Mouse (Mus musculus): Measurements from ENCODE around the gene Gpr84.

Gene Gpr84

DNA sequence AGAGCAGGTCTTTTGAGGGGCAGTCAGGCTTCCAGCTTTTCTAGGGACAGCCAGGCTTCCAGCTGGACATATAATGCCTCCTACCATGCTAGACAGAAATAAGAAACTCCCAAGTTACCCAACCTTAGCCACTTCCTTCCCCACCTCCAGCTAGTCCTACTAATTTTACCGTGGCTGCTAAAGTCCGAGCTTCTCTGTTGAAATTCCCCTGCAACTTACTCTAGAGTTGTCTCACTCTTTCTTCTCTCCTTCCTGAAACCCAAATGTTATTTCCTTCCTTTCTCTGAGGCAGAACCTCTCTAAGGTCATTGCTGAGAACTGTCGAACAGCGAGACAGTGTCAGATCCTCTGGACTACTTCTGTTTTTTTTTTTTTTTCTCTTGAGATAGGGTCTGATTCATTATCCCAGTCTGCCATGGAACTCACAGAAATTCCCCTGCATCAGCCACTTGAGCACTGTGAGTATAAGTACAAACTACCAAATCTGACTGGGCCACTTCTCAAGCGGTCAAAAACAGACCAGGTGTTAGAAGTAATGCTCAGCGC is at the start of gene Gpr84:
Gene Gpr84 (minus strand): TSS at position 248 of the 546 bp plus-strand sequence.
- no peak for DNase-seq

DNA sequence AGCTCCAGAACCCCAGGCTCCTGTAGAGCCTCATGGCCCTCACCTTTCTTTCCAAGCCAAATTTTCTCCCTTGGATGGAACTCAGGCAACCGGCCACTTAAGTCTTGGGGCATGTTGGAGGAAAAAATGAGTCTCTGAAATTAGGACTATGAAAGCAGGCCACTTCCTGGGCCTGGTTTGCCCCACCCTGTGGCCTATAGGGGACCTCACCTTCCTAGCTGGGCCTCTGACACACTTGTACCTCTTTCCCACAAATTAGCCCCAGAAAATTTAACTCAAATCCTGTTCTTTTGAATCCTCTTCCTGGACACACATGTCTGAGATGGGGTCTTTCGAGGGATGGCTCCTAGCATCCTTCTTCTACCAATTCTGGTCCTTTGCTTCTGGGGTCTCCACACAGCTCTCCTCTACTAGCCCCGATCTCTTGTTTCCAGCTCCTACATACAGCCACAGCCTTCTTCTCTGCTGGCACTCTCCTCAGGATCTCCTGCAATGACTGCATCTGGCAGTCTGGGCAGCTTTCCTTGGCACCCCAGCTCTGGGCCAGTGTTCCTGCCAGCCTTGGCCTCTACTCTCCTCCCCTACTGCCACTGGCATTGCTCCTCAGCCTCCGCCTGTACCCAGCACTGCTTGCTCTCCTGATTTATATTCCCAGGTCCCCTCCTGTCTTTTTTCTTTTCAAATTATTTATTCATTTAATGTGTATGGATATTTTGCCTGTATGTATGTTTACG is 49.6 kb upstream of the Gpr84 start:
- DNase-seq: no peak

DNA sequence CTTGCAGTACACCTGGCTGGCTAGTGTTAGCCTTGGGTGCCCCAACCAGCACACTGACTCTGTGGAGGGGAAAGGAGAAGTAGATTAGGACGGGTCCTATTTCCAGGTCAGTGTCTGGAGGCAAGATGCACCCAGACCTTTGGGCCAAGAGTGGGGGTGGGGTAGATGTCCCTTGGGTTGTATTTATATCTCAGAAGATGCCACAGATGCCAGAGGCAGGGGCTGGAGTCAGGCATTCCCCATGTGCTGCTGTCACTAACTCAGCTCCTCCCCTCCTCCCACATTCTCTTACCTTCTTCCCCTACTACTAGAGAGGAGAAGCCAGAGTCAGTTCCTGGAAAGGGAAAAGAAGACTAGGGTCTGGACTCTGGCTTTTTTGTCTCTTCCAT is 48.7 kb upstream of the Gpr84 start:
- DNase-seq: no peak

DNA sequence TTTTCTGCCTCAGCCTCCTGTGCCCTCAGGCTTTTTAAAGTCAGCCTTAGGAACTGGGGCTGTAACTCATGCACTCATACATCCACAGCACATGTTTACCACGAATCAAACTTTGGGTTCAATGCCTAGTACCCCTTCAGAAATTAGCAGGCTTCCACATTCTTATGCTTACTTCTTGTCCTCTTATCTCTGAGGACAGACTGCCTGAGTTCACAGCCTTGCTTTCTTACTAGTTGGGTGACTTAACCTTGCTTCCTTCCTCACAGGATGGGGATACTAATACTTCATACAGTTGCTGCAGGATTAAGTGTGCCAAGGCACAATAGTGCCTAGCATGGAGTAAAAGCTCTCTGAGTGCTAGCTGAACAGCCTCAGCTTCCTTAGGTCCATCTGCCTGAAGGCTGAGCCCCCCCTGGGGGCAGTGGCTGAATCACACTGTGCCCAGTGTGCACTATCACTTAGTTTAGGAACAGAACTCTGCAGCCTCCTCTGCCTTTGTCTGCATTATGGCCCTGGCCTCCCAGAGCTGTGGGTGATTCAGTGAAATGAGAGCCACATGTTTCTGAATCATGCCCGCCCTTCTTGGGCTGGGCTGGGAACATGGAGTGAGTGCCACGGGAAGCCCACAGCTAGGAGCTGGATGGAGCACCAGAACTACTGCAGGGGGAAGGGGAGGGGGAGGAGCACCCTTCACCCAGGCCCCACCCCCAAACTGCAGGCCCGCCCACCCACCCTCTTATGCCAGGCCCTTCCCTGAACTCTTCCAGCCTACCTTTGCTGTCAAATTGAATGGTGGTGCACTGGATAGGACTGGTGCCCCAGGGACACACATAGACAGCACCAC is 48.1 kb upstream of the Gpr84 start:
- no peak for DNase-seq

DNA sequence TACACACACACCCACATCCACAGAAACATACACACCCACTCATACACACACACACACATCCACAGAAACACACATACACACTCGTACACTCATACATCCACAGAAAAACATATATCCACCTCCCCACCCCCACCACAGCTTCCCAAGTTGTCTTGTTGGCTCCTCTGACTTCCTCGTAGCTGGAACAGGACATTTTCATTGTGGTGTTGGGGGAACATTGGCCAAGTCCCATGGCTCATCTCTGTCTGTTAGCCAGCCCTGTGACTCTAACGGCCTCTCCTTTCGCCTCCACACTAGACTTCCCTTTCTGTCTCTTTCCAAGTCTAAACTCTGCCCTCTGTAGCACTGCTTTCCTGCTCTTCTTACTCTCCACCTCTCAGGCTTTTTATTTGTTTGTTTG is 47.4 kb upstream of the Gpr84 start:
- DNase-seq: no peak

DNA sequence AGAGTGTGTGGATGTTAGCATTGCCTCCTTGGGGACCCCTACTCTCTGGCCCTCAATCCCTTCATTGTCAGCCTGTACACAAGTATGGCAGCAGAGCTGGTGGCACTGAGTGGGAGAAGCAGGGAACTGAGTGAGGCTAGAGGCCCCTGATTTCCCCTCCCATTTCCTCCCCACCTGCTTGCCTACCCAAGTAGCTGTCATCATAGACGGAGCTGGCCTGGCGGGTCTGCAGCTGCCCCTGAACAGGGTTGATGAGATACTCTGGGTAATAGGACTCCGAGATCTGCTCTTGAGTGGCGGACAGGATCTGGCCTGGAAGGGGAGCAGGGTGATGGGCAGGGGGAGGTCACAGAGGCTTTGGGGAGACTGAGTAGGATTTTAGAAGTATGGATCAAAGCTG is 45.7 kb upstream of the Gpr84 start:
- DNase-seq: peak; percentile 56

DNA sequence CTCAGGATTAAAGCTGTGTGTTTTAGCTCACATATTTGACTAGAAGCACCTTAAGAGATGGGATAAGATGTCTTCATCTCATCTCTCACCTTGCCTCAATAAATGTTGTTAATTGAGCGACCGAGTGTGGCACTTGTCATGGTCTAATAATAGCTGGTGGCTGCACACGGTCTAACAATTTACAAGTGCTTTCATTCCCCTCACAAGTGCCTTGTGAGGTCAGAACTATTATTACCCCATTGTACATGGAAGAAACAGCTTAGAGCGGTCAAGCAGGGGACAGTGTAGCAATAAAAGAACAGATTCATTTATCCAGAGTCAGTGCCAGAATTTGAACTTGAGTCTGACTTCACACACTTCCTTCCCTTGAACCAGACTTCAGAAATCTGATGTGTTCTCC is 45.0 kb upstream of the Gpr84 start:
- DNase-seq: no peak

DNA sequence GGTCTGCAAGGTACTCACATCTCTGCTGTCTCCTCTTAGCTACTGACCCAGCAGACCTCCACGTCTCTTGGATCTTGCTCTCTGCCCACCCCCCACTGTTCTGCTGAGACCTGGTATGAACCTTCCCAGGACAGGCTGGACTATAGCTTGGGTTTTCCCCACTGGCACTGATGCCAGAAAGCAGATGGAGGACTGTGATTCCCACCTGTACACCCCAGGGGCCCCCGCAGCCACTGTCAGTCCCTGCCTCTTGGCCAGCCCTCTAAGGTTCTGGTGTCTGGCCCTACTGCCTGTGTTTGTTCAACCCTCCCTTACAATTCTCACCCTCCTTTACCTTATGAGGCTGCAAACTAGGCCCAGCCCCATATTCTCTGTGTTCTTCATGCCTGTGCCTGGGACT is 44.3 kb upstream of the Gpr84 start:
- no peak for DNase-seq

DNA sequence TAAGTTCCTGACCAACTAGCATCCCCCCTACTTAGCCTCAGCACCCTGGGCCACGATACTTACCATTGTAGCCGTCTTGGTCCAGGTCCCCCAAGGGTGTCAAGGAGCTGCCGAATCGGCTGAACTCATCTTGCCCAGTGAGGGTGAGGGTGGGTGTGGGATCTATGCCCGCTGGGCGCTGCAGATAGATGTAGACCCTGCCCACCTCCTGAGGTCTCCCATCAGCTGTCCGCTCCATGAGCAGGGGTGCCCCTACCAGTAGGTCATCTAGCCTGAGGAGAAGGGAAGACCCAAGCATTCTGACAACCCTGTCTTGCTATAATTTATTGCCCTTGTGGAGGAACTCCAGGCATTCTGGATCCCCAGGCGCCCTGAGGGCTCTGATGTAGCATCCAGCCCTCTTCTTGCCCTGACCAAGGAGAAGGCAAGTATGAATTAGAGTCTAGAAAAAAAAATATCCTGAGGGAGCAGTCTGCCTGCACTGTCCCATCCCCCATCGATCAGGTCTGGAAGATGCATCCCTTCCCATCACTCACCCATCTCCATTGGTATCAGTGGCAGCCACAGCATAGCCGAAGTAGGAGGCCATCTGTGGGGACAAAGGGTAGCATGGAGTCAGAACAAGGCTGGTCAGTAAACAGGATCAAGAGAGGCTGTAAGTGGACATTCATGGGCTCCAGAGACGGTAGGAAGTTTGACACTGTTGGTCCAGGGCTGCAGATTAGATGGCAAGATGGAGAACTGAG is 43.3 kb upstream of the Gpr84 start:
- DNase-seq: no peak

DNA sequence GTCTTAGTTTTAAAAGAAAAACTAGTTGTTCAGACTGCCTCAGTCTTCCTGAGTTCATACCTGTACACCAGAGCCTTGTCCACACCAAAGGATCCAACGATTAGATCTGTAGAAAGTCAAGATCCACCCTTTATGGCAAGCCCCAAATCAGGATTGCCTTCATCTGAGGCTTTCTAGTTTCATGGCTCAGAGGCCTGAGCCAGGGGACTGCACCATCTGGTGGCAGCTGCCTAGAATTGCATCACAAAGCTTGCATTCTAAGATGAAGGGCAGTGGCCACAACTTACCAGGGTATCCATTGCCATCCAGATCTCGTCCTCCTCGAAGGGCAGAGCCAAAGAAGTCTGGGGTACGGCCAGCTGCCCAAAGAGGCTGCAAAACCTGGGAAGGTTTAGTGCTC is 42.4 kb upstream of the Gpr84 start:
- peak; percentile 80 for DNase-seq

DNA sequence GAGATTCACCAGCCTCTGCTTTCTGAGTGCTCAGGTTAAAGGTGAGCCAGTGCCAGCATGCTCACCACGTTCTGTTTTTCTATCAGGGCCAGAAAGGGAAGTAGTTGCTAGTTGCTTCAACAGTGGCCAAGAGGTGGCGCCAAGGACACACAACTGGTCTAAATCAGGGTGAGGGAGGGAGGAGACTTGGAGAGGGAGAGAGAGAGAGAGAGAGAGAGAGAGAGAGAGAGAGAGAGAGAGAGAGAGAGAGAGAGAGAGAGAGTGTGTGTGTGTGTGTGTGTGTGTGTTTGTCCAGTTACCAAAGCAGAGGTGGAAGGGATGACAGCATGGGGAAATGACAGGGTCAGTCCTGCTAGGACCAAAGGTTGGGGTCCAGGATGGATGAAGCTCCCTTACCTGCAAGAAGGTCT is 36.9 kb upstream of the Gpr84 start:
- peak; percentile 83 for DNase-seq

DNA sequence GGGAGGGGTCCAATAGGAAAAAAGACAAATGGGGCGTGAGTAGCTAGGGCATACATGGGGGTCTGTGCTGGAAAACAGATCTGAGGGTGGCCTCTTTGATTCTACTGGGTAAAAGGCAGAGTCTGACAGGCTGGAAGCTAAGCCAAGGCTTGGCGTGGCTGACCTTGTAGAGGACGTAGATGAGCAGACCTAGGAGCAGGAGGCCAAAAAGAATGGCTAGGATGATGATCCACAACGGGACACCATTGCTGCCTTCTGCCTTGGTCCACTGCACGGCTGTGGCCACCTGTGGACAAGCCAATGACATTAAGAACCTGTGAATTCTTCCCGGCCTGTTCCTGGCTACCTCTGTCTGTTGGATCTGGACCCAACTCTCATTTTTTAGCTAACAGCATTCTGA is 35.4 kb upstream of the Gpr84 start:
- no peak for DNase-seq

DNA sequence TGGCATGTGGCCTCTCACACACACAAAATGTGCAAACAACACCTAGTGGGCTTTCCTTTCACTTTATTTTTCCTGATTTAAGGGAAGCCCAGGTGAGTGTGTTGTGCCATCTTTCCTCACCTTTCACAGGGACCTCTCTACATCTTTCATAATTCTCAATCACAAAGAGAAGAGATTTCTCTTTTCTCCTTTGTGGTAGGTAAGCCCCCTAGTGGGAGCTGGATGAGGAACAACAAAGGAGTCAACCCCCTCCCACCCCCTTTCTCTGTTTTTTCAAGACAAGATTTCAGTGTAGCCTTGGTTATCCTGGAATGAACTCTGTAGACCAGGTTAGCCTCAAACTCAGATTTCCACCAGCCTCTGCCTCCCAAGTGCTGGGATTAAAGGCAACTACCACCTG is 33.1 kb upstream of the Gpr84 start:
- peak; percentile 42 for DNase-seq

DNA sequence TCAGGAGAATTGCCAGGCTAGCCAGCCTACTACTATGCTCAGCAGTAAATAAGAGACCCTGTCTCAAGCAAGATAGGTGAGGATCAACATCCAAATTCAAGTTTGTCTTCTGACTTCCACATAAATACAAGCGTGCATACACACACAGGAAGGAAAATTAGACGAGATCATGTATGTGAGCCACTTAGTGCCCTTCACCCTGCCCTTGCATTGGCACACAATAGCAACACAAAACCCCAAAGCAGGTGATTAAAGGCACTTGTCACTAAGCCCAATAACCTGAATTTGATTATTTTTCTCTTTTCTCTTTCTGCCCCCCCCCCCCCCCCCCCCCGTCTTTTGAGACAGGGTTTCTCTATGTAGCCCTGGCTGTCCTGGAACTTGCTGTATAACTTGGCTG is 32.6 kb upstream of the Gpr84 start:
- no peak for DNase-seq

DNA sequence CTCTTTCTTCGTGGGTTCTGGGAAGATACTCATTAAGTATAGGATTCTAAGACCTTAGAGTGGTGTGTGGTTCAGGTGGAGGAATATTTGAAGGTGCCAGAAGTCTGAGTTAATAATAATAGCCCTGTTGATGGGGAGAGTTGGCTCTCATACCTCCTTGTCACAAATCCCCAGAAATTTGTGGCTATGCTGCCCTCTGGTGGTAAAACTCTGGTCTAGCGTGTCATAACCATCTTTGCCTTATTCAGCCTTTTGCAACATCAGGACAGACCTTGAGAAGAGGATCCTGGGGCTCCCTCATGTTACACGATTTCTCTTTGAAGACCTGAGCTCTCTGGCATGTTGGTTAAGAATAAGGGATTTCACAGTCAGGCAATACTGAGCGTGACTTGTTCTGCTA is 32.0 kb upstream of the Gpr84 start:
- DNase-seq: peak; percentile 79

DNA sequence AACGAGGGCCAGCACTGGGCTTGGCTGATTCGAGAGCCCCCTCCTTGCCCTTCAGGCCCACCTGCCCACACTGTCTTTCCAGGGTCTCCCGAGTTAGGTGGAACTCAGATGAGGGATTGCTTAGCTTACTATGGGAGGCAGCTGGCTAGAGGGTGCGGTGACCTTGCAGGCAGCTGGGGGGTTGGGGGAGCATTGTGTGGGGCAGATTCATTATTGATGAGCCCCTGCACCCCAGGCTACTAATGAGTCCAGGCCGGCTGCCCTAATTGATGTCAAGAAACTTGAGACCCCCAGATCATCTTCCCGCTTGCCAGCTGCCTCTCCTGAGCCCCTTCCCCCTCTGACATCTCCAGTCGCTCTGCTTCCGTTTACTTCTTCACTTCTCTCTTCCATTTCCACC is 31.1 kb upstream of the Gpr84 start:
- DNase-seq: no peak

DNA sequence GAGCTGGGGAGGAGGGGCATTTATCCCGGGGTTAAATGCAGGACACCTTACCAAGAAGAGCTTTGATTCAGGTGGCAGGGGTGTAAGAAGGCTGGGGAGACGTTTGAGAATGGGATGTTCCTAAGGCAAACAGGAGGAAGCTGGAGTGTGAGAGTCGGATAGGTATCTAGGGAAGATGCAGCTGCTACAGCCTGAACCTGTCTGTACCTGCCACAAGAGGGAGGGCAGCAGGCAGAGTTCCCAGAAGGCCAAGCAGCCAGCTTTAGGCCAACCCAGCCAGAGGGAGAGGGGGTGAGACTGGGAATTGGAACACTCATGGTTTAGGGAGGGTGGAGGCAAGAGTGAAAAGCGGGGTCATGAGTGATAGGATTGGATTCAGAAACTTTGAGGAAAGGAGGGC is 30.4 kb upstream of the Gpr84 start:
- peak; percentile 37 for DNase-seq

DNA sequence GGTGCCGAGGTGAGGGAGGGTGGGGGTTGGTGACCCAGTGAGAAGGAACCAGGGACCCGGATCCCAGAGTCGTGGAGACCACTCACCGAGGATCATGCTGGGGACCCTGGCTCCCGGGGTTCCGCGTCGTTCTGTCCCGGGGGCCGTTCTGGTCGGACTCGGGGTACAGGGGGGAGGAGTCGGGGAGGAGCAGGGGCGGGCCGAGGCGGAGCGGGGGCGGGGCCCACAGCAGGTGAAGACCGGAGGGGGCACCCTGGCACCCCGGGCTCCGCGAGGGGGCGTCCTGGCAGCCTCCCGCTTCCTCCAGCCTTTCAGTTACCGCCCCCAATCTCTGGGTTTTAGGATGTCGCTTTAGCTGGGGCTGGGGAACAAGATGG is 29.5 kb upstream of the Gpr84 start, which contains the start of gene Zfp385a:
Gene Zfp385a (minus strand): TSS at position 133 of the 377 bp plus-strand sequence.
- peak; percentile 96 for DNase-seq

DNA sequence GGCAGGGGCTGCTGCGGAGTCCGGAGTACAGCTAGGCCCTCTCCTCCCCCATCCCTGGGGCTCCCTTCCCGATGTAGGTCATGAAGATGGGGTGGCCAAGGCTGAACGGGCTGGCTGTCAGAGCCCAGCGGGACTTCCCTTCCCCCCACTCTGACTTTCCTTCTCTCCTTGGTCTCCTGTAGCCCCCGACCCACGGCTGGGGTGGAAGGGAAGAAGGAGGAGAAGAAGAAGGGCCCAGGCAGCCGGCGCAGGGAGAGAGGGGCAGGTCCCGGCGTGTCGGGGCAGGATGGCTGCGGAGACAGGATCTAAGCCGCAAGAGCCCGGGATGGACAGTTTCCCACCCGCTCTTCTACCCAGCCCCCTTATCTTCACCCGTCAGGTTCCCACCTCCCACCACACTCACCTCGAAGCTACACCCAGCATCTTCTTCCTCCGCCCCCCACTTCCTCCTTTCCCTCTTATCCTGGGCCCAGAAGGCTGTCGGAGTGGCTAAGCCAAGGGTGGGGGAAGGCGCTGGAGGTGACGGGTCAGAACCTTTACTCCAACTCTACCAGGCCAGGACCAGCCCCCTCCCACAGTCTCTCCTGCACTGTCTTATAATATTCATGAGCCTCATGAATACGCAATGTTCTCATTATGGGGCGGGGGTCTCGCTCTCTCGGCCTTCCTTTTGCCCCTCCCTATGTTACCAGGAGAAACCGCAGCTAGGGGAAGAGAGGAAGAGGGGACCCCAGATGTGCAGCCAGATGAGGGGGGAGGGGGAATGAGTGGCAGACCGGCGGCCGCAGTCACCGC is 29.0 kb upstream of the Gpr84 start:
- peak; percentile 48 for DNase-seq

DNA sequence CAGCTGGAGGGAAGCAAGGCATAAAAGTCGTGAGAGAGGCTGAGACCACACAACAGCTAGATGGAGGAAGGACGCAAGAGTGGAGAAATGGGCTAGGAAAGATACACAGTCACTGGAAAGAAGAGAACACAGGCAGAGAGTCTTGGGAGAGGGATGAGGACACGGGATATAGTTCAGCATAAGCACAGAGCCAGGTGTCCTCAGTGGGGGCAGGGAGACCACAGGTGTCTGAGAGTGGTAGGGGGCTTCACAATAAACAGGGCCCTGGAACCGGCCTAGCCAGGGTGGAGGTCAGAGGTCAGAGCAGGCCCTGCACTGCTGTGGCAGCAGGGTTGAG is 28.4 kb upstream of the Gpr84 start:
- no peak for DNase-seq

DNA sequence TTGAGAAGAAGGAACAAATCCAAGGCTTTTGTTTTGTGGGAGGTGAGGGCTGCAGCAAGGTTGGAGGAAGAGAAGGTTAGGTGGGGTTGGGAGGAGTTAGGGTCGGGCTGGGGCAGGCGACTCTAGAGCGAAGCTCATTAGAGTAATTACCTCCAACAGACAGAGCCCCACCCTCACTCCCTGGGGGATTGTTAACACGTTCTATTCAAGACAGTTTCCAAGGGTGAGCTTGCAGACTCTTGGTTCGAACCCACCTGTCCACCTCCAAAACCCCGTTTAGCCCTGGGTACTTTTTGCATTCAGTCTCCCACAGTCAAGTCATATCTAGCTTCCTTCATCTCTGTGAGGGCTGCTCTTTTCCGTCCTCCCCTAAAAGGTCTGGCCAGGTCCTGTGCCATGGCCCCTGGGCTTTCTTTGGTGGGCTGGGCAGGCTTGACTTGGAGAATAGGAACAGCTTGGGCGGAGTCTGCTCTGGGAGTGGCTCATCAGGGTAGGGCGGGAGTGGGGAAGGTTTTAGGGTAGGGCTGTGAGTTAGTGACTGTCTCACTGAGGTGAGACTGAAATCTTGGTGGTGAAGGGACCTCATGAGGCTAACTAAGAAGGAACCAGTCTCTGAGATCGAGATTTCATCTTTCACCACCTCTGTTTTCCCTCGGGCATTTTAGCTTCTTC is 26.7 kb upstream of the Gpr84 start:
- no peak for DNase-seq
